Mouse (Mus musculus) myocyte (in vitro differentiated cells): Measurements from ENCODE around the gene Gtf2h4. TPM values are rescaled to one million over a fixed set of nuclear protein-coding genes. Genes with fewer than 3 reads are reported as not detected.

Source experiments
- H3K27me3 ChIP-seq: one replicate; pipeline ENCODE4 v1.6.1; 2011; ENCODE audit not compliant: control insufficient read depth, insufficient read depth, insufficient read length
- H3K36me3 ChIP-seq: one replicate; pipeline ENCODE4 v1.6.1; 2011; ENCODE audit not compliant: control insufficient read depth, insufficient read depth
- H3K4me2 ChIP-seq: one replicate; pipeline ENCODE4 v1.6.1; 2011; ENCODE audit warnings: low read depth, control low read depth
- H3K4me3 ChIP-seq: one replicate; pipeline ENCODE4 v1.5.1; 2011; ENCODE audit warnings: mild to moderate bottlenecking, control low read depth, moderate library complexity
- H3K79me2 ChIP-seq: one replicate; pipeline ENCODE4 v1.6.1; 2011; ENCODE audit not compliant: control insufficient read depth, insufficient read depth
- H3ac ChIP-seq: one replicate; pipeline ENCODE4 v1.6.1; 2011; ENCODE audit not compliant: control insufficient read depth, insufficient read length
- CEBPB ChIP-seq: IDR thresholded peaks from 2 replicates; pipeline ENCODE4 v1.6.1; 2011; ENCODE audit warnings: mild to moderate bottlenecking, moderate library complexity; ENCODE audit not compliant: poor library complexity, insufficient read depth, severe bottlenecking
- E2F4 ChIP-seq: IDR thresholded peaks from one replicate; pipeline ENCODE4 v1.6.1; 2011; ENCODE audit warnings: mild to moderate bottlenecking, control low read depth, moderate library complexity; ENCODE audit not compliant: insufficient read depth
- MAX ChIP-seq: IDR thresholded peaks from one replicate; pipeline ENCODE4 v1.6.1; 2011; ENCODE audit warnings: low read depth, mild to moderate bottlenecking, control low read depth
- MYOD1 ChIP-seq, 3 experiments: IDR thresholded peaks; one replicate each; pipeline ENCODE4 v1.6.1; 2011; ENCODE audit warnings: control low read depth in 2 of 3, low read depth in 2 of 3, mild to moderate bottlenecking in 2 of 3, moderate library complexity in 1 of 3; ENCODE audit not compliant: insufficient read length in 2 of 3, control insufficient read depth in 1 of 3
- MYOG ChIP-seq, 3 experiments: IDR thresholded peaks; one replicate each; pipeline ENCODE4 v1.6.1; 2011; ENCODE audit warnings: control low read depth in 2 of 3, low read depth in 2 of 3, mild to moderate bottlenecking in 2 of 3; ENCODE audit not compliant: insufficient read length in 2 of 3, control insufficient read depth in 1 of 3, insufficient read depth in 1 of 3
- POLR2A ChIP-seq: IDR thresholded peaks from one replicate; pipeline ENCODE4 v1.6.1; 2011; ENCODE audit warnings: low read depth, mild to moderate bottlenecking, control low read depth, moderate library complexity; ENCODE audit not compliant: insufficient read length
- POLR2AphosphoS2 ChIP-seq: IDR thresholded peaks from one replicate; pipeline ENCODE4 v1.6.1; 2011; ENCODE audit warnings: low read depth, control low read depth; ENCODE audit not compliant: insufficient read length
- REST ChIP-seq: IDR thresholded peaks from one replicate; pipeline ENCODE4 v1.6.1; 2011; ENCODE audit warnings: mild to moderate bottlenecking, control low read depth, moderate library complexity; ENCODE audit not compliant: insufficient read depth, insufficient read length
- SRF ChIP-seq: IDR thresholded peaks from one replicate; pipeline ENCODE4 v1.6.1; 2011; ENCODE audit warnings: low read depth; ENCODE audit not compliant: control insufficient read depth, insufficient read length
- TCF12 ChIP-seq: IDR thresholded peaks from one replicate; pipeline ENCODE4 v1.6.1; 2011; ENCODE audit warnings: mild to moderate bottlenecking, control low read depth; ENCODE audit not compliant: poor library complexity, insufficient read depth, severe bottlenecking
- TCF3 ChIP-seq: IDR thresholded peaks from one replicate; pipeline ENCODE4 v1.6.1; 2011; ENCODE audit warnings: low read depth, control low read depth; ENCODE audit not compliant: insufficient read length
- USF1 ChIP-seq: IDR thresholded peaks from one replicate; pipeline ENCODE4 v1.6.1; 2011; ENCODE audit warnings: low read depth, mild to moderate bottlenecking, control low read depth, moderate library complexity
- polyA plus RNA-seq: library from polyadenylated mRNA; unstranded; fragments of >200 nt; fragmentation: generic; extraction: Trizol; gene quantifications from one replicate; pipeline ENCODE4 v1.2.1, GENCODE M21; 2012; ENCODE audit warnings: missing spikeins

Gtf2h4 gene
- polyA plus RNA-seq, 1 experiment = 27.4 TPM

- H3K79me2 ChIP-seq = peaks cover 65% of the 10 kb centered on the region
- H3K4me2 ChIP-seq = peak overlapping the region; percentile 89
- H3K27me3 ChIP-seq = no peaks in the 10 kb centered on the region
- H3ac ChIP-seq = no peak overlapping the region
- peaks cover 6% of the 10 kb centered on the region for H3K36me3 ChIP-seq
- TF ChIP-seq TCF3 (no peak), MYOG (IDR thresholded peaks at IDR 0.05; ENCODE audit: control insufficient read depth in 1 of 3, insufficient read depth in 1 of 3, insufficient read length in 2 of 3, low read depth in 2 of 3) (peak in 2 of 3 experiments; percentile 32 to 77), POLR2A (no peak), MAX (no peak), POLR2AphosphoS2 (peak; percentile 53), MYOD1 (IDR thresholded peaks at IDR 0.05; ENCODE audit: control insufficient read depth in 1 of 3, insufficient read length in 2 of 3, low read depth in 2 of 3) (peak in 2 of 3 experiments; percentile 38 to 48), USF1 (no peak), SRF (no peak)
- H3K4me3 ChIP-seq = peak overlapping the region; percentile 52
These were observed 24.4 kb upstream of the Gtf2h4 start for GRCm38 (mm10) chr17:35697759-35698500.

- Histone ChIP-seq H3ac (no peak overlapping the region), H3K4me3 (peak overlapping the region; percentile 52), H3K4me2 (peak overlapping the region; percentile 89), H3K27me3 (no peaks in the 10 kb centered on the region), H3K36me3 (peaks cover 7% of the 10 kb centered on the region), H3K79me2 (peaks cover 60% of the 10 kb centered on the region)
- TF ChIP-seq MYOD1 (IDR thresholded peaks at IDR 0.05; ENCODE audit: control insufficient read depth in 1 of 3, insufficient read length in 2 of 3, low read depth in 2 of 3) (no peak), CEBPB (no peak), REST (no peak), POLR2A (no peak), POLR2AphosphoS2 (no peak), TCF3 (no peak), MAX (no peak), E2F4 (no peak), USF1 (no peak), TCF12 (no peak), SRF (no peak), MYOG (IDR thresholded peaks at IDR 0.05; ENCODE audit: control insufficient read depth in 1 of 3, insufficient read depth in 1 of 3, insufficient read length in 2 of 3, low read depth in 2 of 3) (no peak)
These were observed 23.9 kb upstream of the Gtf2h4 start for GRCm38 (mm10) chr17:35697429-35697758.

- Histone ChIP-seq H3K4me3 (peak overlapping the region; percentile 52), H3K27me3 (no peaks in the 10 kb centered on the region), H3K36me3 (peaks cover 12% of the 10 kb centered on the region), H3K79me2 (peaks cover 55% of the 10 kb centered on the region), H3K4me2 (peak overlapping the region; percentile 89), H3ac (no peak overlapping the region)
- TF ChIP-seq CEBPB (no peak), REST (no peak), MAX (no peak), MYOD1 (IDR thresholded peaks at IDR 0.05; ENCODE audit: control insufficient read depth in 1 of 3, insufficient read length in 2 of 3, low read depth in 2 of 3) (no peak), POLR2A (no peak), SRF (no peak), TCF12 (no peak), MYOG (IDR thresholded peaks at IDR 0.05; ENCODE audit: control insufficient read depth in 1 of 3, insufficient read depth in 1 of 3, insufficient read length in 2 of 3, low read depth in 2 of 3) (no peak), TCF3 (no peak), USF1 (no peak), POLR2AphosphoS2 (no peak), E2F4 (no peak)
These were observed 23.2 kb upstream of the Gtf2h4 start for GRCm38 (mm10) chr17:35696691-35697090.

DNA sequence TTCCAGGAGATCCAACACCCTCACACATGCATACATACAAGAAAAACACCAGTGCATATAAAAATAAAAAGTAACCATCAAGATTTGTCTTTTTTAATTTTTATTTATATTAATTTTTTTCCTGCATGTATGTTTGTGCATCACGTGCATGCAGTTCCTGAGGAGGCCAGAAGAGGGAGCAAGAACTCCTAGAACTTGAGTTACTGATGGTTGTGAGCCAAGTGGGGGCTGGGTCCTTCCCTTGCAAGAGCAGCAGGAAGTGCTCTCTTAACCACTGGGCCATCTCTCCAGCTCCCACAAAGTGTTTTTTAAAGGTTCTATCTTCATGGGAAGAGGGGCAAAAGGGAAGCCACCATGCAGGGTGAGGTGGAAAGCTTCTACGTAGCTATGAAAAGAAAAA, 21.8 kb upstream of the Gtf2h4 start:
- Histone ChIP-seq H3ac (no peak overlapping the region), H3K4me3 (no peak overlapping the region), H3K36me3 (peaks cover 14% of the 10 kb centered on the region), H3K4me2 (no peak overlapping the region), H3K79me2 (peaks cover 55% of the 10 kb centered on the region), H3K27me3 (no peaks in the 10 kb centered on the region)
- TF ChIP-seq REST = no peak
- TF ChIP-seq TCF12 = no peak
- TF ChIP-seq POLR2AphosphoS2 = no peak
- no peak for TF ChIP-seq MYOD1 (IDR thresholded peaks at IDR 0.05; ENCODE audit: control insufficient read depth in 1 of 3, insufficient read length in 2 of 3, low read depth in 2 of 3)
- no peak for TF ChIP-seq TCF3
- TF ChIP-seq MAX = no peak
- TF ChIP-seq USF1 = no peak
- TF ChIP-seq POLR2A = no peak
- TF ChIP-seq MYOG (IDR thresholded peaks at IDR 0.05; ENCODE audit: control insufficient read depth in 1 of 3, insufficient read depth in 1 of 3, insufficient read length in 2 of 3, low read depth in 2 of 3) = no peak
- no peak for TF ChIP-seq CEBPB
- TF ChIP-seq E2F4 = no peak
- no peak for TF ChIP-seq SRF
